Mouse (Mus musculus) adrenal gland, adult (tissue): Measurements from ENCODE around the gene Cmip.

ENCODE experiments used
- DNase-seq, 2 experiments: peaks; one replicate each; pipeline ENCODE4 v3.0.0; 2022 to 2023; ENCODE audit warnings: low spot score in 1 of 2; ENCODE audit not compliant: inconsistent age in 2 of 2

The Cmip gene

DNA sequence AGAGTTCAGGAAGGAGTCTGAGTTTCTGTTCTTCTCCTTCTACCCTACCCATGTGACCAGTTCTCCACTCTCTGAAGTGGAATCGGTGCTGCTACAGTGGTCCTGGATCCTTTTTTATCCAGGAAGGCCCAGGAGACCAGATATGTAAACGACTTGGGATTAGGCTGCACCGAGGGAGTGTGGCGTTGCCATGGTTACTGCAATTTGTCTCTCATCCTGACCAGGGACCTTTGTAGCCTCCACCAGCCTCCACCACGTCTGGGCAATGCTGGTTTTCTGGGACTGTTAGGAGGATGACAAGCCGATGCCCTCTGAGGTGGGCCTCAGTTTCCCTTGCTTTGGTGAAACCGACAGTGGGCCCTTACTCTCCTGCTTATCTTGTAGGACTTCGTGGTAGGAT, 35.4 kb downstream of the Cmip start:
- no peak for DNase-seq

DNA sequence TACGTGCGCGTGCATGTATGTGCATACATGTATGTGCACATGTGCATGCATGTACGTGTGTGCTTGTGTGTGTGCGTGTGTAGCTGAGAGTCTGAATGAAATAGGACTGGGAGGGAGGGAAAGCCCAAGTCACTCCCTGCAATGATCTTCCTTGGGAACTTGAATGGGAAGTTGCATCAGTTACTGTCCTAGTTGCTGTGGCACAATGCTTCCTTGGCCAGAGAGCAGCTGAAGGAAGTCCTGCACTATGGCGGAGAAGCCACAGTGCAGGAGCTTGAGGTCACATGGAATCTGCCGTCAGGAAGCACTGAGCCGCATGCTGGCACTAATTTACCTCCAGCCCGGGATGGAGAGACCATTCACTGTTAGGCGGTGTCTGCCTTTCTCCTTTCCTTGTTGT, 37.9 kb downstream of the Cmip start:
- DNase-seq = no peak

DNA sequence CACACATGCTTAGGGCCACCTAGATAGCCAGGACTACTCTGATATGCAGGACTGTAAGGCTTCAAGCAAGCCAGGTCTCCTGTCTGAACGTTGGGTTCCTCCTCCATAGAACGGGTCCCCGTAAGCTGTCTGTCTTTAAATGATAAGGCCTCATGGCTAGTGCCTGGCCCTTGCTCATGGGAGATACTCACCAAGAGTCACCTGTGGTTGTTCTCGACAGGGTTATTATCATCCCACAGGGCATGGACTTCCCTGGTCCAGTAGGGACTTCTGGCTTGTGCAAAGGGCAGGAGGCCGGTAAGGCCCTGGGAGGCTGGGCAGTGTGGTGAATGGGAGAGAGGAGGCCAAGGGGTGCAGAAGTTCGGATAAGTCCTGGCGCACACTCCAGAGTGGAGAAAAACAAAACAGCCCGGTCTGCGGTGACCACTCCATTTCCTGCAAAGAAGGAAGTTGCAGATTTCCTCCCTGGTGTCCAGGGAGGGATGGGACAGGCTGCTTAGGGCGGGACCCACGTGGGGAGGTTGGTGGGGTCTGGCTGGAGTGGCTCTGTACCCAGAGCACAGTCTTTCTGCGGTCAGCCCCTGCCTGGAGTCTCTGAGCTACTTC, 41.2 kb downstream of the Cmip start:
- DNase-seq = peak; percentile 39 to 69

DNA sequence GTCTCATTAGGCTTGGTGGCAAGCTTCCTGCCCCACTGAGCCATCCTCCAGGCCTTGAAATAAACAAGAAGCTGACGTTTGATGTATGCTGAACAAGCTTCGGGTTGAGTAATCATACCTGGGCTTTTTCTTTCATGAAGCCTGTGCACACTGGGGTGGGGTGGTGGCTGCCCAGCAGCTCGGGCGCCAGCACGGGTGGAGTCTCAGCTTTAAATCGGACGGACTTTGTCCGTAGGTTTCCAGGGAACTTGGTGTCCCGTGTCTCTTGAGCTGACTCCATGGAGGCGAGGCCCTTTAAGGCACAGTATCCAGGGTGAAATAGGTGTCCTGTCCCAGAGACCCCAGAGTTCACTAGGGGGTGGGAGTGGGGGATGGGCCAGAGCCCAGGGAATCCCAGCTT, 42.3 kb downstream of the Cmip start:
- no peak for DNase-seq

DNA sequence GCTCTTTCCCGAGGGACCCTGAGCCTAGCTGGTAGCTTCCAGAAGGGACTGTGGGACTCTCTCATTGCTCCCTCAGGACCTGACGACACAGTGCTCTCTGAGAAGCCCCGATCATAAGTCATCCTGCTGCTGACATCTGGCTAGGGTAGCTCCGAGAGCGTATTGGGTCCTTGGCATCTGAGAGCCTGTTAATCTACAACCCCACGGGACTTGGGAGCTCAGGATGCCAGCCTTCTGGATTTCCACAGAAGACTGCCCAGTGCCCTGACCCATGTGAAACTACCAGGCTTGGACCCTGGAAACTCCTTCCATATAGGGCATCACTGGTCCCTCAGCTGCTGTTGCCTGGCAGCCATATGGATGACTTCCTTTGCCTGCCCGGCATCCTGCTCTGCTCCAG, 43.3 kb downstream of the Cmip start:
- no peak for DNase-seq

DNA sequence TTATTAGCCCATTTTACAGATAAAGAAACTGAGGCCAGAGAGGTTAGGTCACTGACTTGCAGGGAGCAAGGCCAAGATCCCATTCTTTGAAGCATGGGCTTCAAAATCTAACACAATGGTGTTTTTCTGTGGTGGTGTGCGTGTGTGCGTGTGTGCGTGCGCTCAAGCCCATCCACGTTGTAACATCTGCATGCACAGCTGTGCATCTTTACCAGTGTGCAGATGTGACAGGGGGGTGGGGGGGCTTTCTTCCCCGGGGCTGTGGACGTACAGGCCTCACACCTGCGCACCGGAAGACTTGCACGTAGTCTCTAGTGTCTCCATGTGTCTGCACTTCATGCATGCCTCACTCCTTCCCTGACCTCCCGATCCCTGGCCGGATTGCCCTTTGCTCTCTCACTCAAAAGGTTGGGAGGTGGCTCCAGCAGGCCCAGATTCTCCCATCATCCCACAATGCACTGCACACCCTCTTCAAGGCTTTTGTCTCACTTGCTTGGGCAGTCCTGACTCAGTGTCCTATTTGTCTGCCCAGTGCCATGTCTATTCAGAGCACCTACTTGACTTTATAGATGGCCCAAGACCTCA, 44.7 kb downstream of the Cmip start:
- no peak for DNase-seq

DNA sequence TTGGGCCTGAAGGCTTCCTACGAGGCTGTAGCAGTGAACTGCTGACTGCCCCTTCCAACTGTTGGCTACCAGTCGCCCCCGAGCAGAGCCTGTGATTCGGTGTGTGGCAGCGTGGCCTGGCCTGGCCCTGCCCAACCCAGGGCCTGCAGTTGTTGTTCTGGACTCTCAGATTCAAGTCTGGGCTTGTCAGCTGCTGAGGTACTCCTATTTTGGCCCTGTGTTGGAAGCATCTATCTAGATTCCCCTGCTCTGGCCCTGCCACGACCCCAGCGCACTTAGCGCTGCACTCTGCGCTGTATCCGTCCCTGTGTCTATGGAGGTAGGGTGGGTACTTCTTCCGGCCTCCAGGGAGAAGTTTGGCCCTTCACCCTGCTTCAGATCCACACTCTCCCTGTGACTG, 45.2 kb downstream of the Cmip start:
- DNase-seq = no peak

DNA sequence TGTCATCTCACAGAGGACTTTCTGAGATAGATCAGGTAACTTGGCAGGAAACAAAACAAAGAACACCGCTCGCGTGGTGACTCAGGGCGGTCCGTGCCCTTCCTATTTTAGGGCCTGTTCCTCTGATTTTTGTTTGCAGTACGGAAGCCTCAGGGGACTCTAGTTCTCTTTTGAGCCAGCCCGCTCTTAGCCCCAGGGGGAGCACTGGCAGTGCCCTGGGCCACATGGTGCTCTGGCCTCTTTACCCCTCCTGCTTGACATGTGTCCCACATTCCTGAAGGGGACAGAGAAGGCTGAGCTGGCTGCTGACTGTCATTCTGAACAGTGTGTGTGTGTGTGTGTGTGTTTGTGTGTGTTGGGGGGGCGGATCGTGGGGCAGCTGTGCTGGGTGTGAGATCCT, 46.8 kb downstream of the Cmip start:
- no peak for DNase-seq

DNA sequence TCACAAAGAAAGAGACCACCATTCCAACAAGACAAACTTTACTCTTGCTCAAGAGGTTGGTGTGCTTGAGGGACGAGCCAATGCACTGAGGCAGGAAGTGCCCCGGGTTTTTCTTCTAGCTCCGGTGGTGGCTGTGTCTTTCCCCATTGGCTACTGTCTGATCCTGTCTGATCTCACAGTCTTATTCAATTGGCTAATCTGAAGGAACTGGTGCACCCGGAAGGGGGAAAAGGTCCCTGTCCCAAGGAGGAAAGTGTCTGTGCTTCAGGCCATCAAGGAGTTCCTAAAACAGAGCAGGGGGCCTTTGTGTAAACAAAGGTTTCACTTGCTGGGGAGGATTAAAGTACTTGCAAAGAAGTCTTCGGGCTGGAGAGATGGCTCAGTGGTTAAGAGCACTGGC, 48.5 kb downstream of the Cmip start:
- DNase-seq = no peak

DNA sequence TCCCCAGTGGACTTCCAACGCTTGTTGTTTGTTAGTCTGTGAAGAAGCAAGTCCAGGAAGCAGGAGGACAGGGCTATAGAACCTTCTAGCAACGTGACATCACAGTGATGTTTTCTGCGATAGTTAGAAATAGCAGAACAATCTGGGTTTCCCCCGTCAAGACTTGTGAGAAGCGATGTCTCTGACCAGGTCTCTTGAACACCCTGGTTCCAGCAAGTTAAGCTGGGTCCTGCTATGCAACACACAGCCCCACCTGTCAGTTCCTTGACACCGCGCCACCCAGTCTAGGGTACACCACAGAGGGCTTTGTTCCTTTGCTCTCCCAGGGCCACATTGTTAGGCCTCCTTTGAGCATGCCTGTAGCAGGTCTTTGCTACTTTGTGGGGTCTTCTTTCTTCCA, 49.9 kb downstream of the Cmip start:
- DNase-seq = no peak

DNA sequence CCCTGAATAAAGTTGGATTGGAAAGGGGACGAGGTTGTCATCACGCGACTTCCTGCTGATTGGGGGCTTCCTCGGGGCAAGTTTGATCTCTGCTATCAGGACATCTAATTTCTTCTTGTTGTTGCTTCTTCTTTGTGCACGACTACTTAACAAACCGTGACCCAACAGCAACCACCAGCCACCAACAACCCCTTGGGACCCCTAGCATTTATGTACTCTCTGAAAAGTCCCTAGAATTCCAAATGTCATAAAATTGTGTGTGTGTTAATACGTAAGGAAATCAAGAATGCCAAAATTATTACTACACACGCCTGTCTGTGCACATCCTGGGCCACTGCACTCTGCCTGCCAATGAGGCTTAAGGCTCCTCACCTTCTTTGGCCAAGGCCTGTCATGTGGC, 50.4 kb downstream of the Cmip start:
- no peak for DNase-seq

DNA sequence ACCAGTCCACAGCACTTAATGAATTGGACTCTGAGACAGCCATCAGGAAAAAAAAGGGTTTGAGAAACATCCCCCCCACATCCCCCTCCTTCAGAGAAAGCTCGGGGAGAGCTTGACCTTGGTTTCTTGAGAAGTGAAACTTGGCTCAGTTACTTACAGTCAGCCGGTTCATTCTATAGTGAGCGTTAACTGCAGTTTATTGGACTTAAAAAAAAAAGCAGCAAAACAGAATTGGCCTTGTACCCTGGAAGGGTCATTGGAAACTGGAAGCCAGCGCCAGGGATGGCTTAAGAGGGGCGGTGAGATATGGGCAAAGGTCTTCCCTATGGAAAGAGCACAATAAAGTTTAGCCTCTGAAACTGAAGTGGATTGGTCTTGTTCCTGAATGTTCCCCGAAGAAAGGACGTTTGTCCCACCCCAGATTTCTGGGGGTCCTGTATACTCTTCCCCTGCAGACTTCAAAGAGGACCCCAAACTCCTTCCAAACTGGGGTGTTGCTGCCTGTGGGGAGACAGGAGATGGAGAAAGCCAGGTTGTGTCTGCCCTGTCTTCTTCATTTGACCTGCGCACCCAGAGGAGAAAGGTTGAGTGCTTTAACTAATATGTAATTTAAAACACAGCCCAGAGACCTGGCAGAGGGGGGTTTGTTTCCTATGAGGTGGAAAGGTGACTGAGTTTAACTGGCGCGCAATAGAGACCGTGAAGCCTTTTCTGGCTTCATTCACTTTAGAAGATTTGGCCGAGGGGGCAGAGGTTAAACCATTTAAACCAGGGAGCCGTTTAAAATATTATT, 51.6 kb downstream of the Cmip start:
- DNase-seq = peak in 1 of 2 experiments; percentile 69

DNA sequence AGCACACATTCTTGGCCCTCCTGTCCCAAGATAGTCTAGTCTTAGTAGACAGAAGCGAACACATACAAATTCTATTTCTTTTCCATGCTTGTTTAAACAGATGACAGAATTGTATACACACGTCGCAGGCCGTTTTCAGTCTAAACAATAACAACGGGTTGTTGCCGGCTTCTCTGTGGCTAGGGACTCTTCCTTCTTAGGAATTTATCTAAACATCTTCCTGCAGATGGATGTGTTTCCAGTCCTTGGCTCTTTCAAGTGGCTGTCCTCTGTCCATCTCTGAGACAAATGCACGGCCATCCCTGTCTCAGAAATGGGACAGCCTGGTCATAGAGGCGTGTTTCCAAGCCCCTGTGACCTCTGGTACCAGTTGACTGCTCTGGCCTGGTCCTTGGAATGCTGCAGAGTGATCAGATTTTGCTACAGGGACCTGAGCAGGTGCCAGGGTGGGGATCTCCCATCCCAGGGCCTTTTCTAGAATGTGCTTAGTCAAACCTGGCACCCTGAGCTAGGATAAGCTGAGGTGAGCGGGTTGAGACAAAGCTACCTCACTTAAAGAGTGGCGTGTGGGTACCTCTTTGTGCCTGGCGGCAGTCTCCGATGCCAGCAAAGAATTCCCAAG, 52.9 kb downstream of the Cmip start:
- no peak for DNase-seq

DNA sequence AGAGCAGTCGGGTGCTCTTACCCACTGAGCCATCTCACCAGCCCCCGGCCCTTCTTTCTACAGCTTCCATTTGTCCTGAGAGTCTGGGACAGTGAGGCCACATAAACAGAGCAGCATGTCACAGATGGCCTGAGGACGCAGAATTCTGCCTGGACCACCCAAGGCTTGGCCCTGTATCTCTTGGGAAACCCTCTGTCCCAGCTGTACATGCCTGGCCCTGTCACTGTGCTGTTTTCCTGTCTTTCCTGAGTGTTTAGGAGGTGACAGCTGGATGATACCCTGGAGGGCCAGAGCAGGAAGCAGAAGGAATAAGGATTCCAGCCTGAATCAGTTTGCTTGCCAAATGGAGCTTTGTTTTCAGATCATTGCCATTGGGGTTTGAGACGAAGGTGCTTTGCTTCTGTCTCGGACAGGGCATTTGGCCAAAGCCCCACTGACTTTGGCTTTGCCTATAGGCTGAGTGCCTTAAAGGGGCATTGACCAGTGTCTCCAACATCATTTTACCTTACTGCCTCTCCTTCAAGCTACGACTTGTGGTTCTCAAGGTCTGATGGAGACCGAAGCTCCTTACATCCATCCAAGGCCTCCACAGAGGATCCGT, 54.2 kb downstream of the Cmip start:
- no peak for DNase-seq

DNA sequence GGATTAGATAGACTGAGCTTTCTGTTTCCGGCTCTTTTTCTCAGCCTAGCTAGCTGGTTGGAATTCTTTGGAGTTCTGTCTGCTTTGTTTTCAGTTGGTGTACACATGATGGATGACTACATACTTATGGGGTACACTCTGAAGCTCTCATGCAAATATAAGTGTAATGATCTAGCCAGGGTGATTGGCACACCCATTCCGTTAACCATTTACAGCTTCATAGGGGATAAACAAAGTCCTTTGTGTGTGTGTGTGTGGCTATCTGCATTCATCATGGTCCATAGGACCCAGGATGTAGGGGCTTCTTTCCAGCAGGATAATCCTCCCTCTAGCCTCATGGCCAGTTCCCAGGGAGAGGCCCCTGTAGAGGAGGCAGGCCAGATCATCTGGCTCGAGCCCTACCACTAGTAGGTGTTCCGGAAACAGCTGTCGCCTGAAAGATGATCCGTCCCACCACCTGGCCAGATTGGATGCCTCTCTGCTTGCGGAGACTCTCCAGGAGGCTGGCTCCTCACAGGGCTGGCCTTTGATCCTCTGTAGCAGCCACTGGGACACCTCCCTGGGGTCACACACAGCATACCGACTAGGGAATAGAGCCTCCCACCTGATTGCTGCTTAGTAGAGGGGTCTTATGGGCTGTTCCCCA, 57.6 kb downstream of the Cmip start:
- no peak for DNase-seq

DNA sequence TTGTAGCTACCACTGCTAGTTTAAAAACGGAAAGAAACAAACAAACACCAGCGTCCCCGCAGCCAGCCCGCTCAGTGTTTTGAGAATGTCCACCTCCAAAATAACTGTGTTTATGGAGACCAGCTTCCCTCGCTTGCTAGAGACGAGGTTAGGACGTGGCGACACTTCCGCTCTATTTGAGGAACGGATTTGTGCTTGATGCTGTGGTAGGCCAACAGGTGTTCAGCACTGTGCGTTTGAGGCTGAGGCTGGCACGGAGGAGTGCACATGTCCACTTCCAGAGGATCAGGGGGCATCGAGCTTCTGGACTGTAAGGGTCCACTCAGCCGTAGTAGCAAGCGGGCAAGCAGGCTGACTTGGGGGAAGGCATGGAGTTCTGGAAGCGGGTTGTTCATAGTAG, 58.9 kb downstream of the Cmip start:
- DNase-seq = no peak

DNA sequence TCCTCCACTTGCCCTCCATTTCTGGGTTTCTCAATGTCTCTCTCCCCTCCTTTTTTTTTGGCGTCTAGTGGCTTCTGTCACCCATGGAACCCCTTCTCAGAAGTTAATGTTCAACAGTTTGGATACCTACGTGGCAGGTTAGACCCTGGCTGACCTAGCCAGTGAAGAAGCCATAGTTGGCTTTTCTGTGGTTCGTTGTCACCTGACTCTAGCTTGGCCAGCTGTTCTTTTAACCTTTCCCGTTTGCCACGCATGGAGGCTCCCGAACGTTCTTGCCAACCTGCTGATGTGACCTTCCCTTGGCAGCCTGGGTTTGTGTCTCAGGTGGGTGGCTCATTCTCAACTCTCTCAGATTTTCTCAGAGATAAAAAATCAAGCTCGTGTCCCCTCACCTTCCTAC, 60.6 kb downstream of the Cmip start:
- no peak for DNase-seq

DNA sequence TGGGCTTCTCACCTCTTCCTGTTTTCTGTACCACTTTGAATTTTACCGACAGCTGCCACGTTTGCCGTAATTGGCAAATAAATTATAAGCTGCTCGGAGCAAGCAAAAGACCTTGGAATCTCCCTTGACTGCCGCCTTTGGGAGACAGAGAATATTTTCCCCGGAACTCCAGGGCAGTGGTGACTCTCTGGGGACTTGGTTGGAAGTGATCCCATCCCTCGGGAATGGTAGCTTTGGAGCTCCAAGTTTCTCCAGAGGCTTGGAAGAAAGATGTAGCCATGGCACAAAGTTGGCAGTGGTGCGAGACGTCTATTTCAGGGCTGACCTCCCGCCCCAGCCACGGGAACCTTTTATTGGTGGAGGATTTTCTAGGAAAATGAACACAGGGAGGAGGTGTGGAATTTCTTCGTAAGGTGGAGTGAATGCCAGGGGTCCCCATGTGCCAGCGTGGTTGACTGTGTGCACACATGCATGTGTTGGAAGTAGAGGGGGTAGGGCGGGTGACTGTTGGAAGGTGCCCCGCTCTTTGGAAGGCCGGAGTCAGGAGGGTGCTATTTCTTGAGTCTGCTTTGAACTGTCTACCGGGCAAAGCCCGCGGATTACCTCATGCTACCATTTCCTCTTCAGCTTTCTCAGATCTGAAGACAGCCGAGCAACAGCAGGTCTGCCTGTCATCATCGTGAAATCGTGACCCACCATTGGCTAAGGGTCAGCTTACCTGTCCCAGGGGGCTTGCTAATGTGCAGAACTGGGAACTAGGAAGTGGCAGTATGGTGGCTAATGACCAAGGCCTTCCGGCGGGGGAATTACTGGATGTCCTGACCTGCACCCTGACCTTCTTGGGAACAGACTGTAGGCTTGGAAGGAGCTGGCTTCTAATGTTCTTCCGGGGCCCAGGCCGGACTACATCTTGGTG, 62.3 kb downstream of the Cmip start:
- DNase-seq = peak in 1 of 2 experiments; percentile 62

DNA sequence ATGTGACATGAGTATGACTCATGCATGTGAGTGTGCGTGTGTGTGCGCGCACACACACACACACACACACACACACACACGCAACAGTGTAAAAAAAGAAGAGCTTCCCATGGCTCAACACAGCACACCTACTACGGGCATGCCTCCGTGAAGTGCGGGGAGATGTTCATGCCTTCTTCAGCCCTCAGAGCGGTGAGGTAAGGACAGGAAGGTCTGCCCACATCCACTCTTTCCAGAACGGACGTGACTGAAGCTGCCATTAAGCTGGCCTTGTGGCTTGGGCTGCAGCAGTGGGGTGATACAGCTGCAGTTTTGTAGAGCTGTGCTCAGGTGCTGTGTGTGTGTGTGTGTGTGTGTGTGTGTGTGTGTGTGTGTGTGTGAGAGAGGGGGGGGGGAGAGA, 63.8 kb downstream of the Cmip start:
- no peak for DNase-seq

DNA sequence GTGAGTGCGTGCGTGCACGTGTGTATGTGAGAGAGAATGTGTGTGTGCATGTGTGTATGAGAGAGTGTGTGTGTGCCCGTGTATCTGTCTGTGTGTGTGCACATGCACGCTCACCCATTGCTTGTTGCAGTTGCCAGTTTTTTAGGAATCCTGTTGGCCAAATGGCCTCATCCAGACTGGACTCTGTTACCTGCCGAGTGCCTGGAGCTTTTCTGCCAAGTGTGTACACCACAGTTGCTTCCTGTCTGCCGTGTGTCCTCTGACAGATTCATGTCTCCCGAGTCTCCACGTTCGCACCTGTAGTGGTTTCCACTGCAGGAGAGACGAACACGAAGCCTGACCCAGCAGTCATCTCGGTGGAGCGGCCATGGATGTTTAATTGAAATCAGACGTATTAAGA, 64.4 kb downstream of the Cmip start:
- DNase-seq = no peak
